Mouse (Mus musculus) common myeloid progenitor, adult 5-6 weeks (primary cell): ENCODE data around the gene Guca2b. TPM values are rescaled to one million over a fixed set of nuclear protein-coding genes. Genes with fewer than 3 reads are reported as not detected.

Source experiments
- ATAC-seq: replicated peaks from 2 replicates; pipeline ENCODE4 v1.8.0; 2016; ENCODE audit warnings: low read depth, mild to moderate bottlenecking, moderate TSS enrichment, inconsistent platforms; ENCODE audit not compliant: poor library complexity, severe bottlenecking
- total RNA-seq: library from RNA; stranded (forward); fragments of 200-1000, 187-1606 nt; gene quantifications from 2 replicates; pipeline ENCODE4 v1.2.3, GENCODE M21; 2017

Gene Guca2b
- not detected in 2 replicates for total RNA-seq

- ATAC-seq = no peak
Measured at GRCm38 (mm10) chr4:119658731-119659130, at the start of gene Guca2b. Gene Guca2b, minus strand, starts transcription at chr4:119658954.

- no peak for ATAC-seq
Measured at GRCm38 (mm10) chr4:119707751-119708150, 49.0 kb upstream of the Guca2b start.

DNA sequence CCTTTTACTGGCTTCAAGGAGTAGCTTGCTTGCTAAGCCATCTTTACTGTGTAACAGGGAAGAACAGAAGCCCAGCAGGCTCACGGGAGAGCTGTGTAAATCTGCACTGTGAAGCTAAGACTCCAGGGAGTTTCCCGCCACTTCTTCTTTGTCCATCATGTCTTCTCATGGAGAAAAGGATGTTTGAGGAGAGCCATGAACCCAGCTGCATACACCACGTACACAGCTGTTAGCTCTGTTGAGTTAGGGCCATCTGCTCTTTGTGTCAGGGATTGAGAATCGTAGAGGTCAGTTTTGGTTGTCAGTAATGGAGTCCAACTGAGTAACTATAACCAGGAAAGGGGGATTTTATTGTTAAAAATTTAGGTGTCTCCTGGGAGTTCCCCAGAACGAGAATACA, 48.6 kb upstream of the Guca2b start:
- ATAC-seq = no peak

- ATAC-seq = no peak
Measured at GRCm38 (mm10) chr4:119703965-119704364, 45.2 kb upstream of the Guca2b start.

GRCm38 (mm10) chr4:119701269-119701954, 42.7 kb upstream of the Guca2b start:
- no peak for ATAC-seq

GRCm38 (mm10) chr4:119698339-119698738, 39.6 kb upstream of the Guca2b start:
- no peak for ATAC-seq

GRCm38 (mm10) chr4:119685746-119686145, 27.0 kb upstream of the Guca2b start:
- no peak for ATAC-seq

- ATAC-seq = peak; percentile 76
Measured at GRCm38 (mm10) chr4:119682596-119682995, 23.8 kb upstream of the Guca2b start.

GRCm38 (mm10) chr4:119672685-119673084, 13.9 kb upstream of the Guca2b start:
- 0 out of 2 replicates have a peak, but pooled peaks have one; percentile 7 for ATAC-seq

GRCm38 (mm10) chr4:119671164-119671563, 12.4 kb upstream of the Guca2b start:
- ATAC-seq = no peak

- no peak for ATAC-seq
Measured at GRCm38 (mm10) chr4:119670736-119671135, 12.0 kb upstream of the Guca2b start.

- no peak for ATAC-seq
Measured at GRCm38 (mm10) chr4:119670210-119670555, 11.4 kb upstream of the Guca2b start.

DNA sequence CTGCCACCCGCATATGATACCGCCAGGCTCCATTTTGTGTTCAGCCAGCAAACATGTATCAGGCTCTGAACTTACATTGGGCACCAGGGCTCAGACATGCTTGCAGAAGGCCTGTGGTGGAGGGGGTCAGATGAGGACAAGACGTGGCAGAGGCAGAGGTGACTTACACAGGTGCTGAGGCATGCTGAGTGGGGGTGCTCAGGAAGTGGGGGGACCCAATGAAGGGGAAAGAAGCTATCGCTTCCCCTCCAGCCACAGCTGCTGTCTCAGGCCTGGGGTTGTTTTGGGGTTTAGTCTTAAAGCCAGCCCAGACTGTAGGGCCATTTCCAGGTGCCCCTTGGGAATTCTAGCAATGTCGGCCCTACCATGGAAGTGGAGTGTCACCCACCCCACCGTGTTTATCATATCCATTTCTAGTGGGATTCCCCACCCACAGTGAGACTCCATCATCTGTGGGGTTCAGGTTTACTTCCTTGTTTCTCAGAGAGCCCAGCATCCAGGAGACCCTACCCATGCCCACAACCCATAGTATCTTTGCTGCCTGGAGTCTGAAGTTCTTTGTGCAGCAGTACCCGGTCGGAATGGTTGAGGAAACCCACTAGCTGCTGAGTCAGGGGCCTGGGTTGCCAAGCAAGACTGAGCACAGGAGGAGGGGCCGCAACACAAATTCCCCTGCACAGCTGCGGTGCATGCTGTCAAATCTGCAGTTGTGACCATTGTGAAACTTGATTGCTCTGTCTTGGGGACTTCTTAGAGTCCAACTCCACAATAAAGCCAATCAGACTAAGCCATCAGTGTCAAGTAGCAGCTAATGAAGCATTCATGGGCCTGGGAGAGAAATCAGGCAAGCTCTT, 10.8 kb upstream of the Guca2b start:
- ATAC-seq = 0 out of 2 replicates have a peak, but pooled peaks have one; percentile 16

DNA sequence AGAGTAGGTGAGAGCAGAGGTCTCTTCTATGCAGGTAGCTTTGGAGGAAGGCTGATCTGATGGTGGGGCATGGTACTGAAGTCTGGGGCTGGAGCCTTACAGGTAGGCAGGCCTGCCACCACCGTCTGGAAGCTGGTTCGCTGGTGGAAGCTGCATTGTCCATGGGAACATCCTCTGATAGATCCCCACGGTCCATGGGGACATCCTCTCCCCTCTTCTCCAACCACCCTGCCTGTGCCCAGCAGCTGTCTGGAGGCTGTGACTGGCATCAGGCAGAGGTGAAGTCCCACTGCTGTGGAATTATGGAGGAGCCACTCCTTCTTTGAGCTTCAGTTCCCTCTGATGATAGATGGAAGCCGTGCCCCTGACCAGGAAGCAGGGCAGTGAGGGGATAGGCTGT, 9.8 kb upstream of the Guca2b start:
- no peak for ATAC-seq

DNA sequence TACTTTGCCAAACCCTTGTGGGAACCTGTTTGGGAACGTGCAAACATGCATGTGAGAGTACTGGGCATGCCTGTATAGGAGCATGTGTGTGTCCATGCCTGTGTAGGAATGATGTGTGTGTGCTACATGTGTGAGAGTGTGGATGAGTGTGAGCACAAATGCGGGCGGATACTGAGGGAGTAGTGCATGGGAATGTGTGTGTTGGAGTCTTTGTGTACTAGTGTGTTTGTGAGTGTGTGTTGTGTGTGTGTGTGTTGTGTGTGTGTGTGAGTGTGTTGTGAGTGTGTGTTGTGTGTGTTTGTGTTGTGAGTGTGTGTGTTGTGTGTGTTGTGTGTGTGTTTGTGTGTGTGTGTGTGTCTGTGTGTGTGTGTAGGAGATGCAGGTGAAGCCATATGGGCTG, 9.4 kb upstream of the Guca2b start:
- ATAC-seq = no peak

- ATAC-seq = peak; percentile 62
Measured at GRCm38 (mm10) chr4:119667454-119667853, 8.7 kb upstream of the Guca2b start.

DNA sequence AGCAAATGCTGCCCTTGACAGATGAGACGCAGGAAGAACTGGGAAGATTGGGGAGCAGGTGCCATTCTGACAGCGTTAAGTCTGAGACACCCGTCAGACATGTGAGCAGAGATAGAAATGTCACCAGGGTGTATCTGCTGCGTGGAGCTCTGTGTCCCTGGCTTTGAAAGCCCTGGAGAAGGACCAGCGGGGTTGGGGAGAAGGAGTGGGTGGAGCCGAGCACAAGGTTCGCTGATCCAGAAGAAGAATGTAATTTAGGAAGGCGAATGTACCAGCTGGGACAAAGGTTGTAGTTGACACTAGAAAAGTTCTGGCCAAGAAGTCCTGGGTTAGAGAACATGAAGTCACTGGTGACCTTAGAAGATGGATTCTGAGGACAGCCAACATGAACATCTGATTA, 7.4 kb upstream of the Guca2b start:
- ATAC-seq = no peak

DNA sequence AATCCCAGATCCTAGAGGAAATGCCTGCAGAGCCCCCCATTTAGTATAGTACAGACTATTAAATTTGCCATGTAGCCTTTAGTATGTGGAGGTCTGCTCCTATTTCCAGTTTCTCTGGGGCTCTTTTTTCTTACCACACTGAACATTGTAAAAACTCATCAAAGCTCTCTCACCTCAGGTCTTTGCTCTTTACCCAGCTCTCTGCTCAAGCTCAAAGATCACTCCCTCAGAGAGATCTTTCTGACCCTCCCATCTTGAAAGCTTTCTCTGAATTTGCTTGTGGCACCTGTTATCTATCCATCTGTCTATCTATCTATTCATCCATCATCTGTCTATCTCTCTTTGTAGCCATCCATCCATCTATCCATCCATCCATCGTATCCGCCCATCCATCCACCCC, 6.4 kb upstream of the Guca2b start:
- ATAC-seq = no peak

DNA sequence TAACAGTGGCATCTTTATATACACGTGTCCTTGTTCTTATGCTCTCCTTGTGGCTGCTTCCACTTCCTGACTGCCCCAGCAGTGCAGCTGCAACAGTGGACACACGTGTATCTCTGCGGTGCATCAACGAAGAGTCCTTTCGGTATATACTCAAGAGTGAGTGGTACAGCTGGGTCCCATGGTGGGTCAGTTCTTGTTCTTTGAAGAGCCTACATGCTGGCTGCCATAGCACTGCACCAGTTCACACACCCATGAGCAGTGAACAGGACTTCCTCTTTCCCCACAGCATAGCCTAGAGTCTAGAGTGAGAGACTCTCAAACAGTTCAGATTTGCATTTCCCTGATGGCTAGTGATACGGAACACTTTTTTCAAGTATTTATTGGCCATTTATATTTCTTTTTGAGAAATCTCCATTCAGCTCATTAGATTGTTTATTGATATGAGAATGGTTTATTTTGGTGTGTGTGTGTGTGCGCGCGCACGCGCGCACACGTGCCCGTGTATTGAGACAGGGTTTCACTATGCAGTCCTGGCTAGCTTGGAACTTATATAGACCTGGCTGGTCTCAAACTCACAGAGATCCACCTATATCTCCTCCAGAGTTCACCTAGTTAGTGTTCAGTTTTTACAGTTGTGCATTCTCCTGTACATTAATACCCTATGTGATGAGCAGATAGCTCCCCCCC, 4.8 kb upstream of the Guca2b start:
- ATAC-seq = peak; percentile 61

DNA sequence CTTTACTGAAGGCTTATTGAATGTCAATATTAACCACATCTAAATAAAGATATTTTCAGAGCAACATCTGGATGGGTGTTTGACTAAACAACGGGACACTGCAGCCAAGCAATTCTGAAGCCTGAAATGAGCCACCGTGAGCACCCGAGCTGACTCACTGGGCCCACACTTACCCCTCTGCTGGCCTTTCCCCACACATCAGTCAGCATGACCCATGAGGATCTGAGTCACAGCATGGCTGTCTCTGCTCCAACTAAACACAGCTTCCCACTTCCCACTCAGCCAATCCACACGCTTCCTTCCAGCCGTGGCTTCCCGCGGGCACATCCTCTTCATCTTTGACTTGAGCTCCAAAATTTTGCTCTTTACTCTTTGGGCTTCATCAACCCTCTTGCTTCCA, 4.2 kb upstream of the Guca2b start:
- ATAC-seq = no peak

DNA sequence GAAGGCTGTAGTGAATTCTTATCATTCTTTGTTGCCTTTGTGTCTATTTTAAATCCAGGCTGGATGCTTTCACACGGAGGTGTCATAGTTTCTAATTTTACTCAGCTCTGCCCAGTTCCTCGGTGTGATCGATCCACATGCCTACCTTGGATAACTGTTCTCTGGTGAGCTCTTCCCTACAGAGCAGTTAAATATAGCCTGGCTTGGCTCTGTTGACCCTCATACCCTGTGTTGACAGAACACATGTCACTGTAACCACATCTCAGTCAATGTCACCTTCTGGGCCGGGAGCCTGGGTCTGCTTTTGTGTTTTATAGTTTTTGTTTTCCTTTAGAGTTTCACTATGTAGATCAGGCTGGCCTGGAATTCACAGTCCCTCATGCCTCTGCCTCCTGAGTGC, 3.4 kb upstream of the Guca2b start:
- no peak for ATAC-seq
